Mouse (Mus musculus): Measurements from ENCODE around the gene Ptpn5.

- TF ChIP-seq CTCF (conservative IDR thresholded peaks at IDR 0.05; ENCODE audit: low read length): no peak
- no peak for TF ChIP-seq POU5F1 (IDR thresholded peaks at IDR 0.05; ENCODE audit: borderline replicate concordance, low read length)
- peak; percentile 95 for TF ChIP-seq NANOG (IDR thresholded peaks at IDR 0.05; ENCODE audit: borderline replicate concordance, low read length)
Observed at GRCm38 (mm10) chr7:47144299-47144698, 10.8 kb upstream of the Ptpn5 start.

Data from E14TG2a.4 (cell line).